Mouse (Mus musculus) neutrophil, adult 5-6 weeks (primary cell): Measurements from ENCODE around the gene Avl9. TPM values are rescaled to one million over a fixed set of nuclear protein-coding genes. Genes with fewer than 3 reads are reported as not detected.

Experiments used
- ATAC-seq: fragments of 151-379, 151-347 bp; 2 replicates; pipeline ENCODE4 v1.8.0; 2017; ENCODE audit warnings: mild to moderate bottlenecking, moderate TSS enrichment; ENCODE audit not compliant: insufficient number of reproducible peaks, poor library complexity, low FRiP score, severe bottlenecking; ENCODE audit errors: extremely low read depth
- total RNA-seq: library from RNA; stranded (forward); fragments of 200-1000 nt; gene quantifications from 2 replicates; pipeline ENCODE4 v1.2.3, GENCODE M21; 2017

Gene Avl9
- total RNA-seq: 80.5 and 105 TPM in 2 replicates

DNA sequence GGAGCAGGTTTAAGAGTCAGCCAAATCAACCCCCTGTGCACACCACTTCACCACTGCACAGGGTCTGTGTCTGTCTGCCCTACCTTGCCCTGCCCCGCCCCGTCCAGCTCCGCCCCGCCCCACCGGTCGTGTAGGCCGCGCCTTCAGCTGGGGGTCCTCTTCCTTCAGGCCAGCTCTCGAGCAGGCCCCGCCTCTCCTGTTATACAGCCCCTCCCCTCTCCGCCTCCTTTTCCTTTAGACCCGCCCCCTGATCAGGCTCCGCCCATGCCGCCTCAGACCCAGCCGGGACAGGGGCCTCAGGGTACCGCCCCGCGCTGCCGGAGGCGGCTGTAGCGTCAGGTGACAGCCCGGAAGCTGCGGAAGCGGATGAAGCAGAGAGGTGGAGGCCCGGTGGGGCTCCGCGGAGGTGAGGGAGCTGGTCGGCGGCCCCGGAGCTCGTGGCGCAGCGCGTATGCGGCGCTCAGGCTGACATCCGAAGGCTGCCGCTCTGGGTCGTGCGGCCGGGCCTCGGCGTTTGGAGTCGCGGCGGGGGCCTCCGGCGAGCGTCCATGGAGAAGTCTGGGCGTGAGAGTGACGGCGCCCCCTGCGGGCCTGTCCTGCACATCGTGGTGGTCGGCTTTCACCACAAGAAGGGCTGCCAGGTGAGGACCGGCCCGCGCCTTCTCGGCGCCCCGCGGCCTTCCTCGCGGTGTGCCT, at the start of gene Avl9:
TSS of gene Avl9 (plus strand) at position 326 of the 696 bp plus-strand sequence.
- ATAC-seq: peak; percentile 96

- no peak for ATAC-seq
These were observed 26.5 kb upstream of the Avl9 start for GRCm38 (mm10) chr6:56688238-56688637.

- peak; percentile 69 for ATAC-seq
These were observed 23.5 kb upstream of the Avl9 start for GRCm38 (mm10) chr6:56691205-56691604.

DNA sequence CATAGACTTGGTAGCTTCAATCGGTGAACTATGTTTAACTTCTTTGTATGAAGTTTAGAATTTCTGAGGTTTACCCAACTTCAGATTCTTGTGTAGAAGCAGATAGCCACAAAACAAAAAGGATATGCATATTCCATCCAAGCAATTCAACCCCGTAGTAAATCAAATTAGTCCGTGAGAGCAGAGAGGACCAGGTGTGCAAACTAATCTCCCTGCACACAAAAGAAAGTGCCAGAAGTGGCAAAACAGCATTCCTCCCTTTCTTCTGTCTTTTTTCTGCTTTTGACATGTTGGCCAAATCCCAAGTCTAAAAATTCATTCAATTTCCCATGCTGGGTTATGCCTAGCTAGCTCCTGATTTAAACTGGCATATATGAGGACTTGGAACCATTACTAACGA, 22.3 kb upstream of the Avl9 start:
- ATAC-seq: no peak

GRCm38 (mm10) chr6:56703931-56704900, 10.5 kb upstream of the Avl9 start, which contains the start of gene Lsm5:
Gene Lsm5, minus strand, starts transcription at chr6:56704710.
- ATAC-seq: peak; percentile 99

DNA sequence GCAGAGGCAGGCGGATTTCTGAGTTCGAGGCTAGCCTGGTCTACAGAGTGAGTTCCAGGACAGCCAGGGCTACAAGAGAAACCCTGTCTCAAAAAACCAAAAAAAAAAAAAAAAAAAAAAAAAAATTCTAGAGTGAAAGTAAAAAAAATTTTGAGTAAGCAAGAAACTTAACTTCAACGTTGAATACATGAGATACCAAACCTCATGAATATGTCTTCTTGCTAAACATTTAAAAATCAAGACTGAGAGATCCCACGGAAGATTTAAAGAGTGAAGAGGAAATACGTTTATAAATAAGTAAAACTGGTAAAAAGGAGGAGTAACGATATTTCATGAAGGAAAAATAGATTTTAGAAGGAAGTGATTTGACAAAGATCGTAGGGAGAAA, 519 bp upstream of the Avl9 start:
- ATAC-seq: no peak

DNA sequence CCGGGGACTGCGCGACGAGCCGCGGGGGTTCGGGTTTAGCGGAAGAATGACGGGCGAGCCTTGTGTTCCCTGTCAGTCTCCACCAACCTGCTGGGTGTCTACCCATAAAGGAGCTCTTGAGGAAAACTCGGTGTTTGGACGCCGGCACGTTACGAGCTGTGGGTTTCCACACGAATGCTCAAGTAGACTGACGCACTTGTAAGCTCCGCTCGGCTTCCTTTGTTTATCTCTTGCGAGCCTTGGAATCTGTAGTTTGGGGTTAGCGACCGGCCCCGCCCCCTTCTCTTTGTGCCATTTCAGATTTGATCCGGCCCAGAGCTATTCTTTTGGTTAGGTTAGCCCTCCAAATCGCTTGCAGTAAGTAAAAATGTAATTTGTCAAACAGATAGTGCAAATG, 569 bp downstream of the Avl9 start:
- peak; percentile 35 for ATAC-seq

GRCm38 (mm10) chr6:56719071-56719470, 4.4 kb downstream of the Avl9 start:
- ATAC-seq: no peak

DNA sequence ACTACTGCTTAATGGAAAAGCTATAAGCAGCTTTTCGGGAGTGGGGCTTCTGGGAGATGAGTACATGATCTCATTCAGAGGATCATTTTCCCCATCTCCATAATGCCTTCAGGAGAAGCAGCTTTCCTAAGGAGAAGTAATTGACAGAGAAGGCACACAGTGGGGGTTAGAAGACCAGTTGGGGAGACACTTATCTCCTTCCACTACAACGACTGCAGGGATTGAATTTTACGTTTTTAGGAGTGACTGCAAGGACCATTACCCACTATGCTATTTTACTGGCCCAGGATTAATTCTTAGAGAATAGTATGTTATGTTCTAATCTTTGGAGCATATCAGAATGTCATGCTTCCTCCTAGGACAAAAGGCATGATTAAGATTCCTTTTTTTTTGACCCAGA, 6.2 kb downstream of the Avl9 start:
- no peak for ATAC-seq

GRCm38 (mm10) chr6:56732545-56732944, 17.8 kb downstream of the Avl9 start:
- no peak for ATAC-seq

- no peak for ATAC-seq
These were observed 31.3 kb downstream of the Avl9 start for GRCm38 (mm10) chr6:56745950-56746543.

- no peak for ATAC-seq
These were observed 39.0 kb downstream of the Avl9 start for GRCm38 (mm10) chr6:56753719-56754118.

- no peak for ATAC-seq
These were observed 41.4 kb downstream of the Avl9 start for GRCm38 (mm10) chr6:56756117-56756516.

DNA sequence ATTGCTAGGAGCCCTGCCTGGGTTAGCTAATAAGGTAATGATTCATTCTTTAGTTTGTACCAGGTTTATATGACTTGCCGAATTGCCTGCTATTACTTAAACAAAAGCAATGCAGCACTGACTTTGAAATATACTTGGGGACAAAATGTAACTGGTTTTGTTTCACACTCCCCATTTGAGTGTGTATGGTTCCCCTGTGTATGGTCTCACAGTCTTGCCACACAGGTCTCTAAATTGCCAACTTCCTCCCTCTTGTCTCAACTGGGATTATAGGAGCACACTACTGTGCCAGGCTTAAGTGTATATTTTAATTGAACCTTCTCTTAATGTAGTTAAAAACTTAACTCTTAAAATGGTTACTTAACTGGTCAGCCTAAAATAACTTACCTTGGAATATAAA, 44.6 kb downstream of the Avl9 start:
- ATAC-seq: no peak

DNA sequence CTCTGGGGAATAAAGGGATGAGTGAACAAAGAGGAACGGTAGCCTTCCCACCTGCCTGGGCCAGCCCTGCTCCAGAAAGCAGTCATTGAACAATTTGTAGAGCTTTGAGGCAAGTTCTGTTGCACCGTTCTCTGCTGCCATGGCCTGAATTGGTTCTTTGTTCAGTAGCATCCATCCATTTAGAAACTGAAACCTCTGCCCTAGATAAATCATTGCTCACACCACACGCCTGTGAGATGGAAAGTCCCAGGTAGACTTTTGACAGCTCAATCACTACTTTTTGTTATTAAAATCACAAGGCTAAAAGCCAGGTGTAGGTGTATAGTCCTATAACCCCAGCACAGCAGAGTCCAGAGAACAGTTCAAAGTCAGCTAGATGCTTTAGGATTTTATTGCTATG, 50.6 kb downstream of the Avl9 start:
- ATAC-seq: no peak

DNA sequence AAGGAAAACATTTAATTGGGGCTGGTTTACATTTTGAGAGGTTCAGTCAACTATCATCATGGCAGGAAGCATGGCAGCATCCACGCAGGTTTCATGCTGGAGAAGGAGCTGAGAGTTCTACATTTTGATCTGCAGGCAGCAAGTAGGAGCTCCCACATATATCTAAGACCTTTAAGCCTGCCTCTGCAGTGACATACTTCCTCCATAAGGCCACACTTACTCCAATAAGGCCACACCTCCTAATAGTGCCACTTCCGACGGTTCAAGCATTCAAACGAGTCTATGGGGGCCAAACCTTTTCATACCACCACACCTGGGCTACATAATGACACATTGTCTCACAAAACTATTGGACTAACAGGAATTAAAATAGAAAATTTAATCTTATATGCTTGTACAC, 51.0 kb downstream of the Avl9 start:
- ATAC-seq: no peak

- ATAC-seq: no peak
These were observed 61.1 kb downstream of the Avl9 start for GRCm38 (mm10) chr6:56775816-56776215.

DNA sequence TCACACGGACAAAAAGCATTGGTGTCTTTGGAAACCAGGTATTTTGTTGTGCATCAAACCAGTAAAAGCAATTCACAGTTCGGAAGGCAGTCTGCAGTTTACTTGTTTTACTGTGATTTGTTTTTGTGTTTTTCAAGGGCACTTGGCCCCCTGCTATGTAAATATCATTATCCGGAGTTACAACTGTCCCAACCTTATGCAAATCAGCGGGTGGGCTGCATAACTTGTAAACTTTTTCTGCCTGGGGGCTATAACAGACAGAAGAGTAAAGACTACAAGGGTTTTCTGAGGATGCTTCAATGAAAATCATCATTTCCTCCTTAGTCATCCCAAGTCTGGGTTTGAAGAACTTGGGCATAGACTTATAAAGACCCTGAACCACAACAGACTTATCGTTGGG, 64.9 kb downstream of the Avl9 start:
- ATAC-seq: no peak

DNA sequence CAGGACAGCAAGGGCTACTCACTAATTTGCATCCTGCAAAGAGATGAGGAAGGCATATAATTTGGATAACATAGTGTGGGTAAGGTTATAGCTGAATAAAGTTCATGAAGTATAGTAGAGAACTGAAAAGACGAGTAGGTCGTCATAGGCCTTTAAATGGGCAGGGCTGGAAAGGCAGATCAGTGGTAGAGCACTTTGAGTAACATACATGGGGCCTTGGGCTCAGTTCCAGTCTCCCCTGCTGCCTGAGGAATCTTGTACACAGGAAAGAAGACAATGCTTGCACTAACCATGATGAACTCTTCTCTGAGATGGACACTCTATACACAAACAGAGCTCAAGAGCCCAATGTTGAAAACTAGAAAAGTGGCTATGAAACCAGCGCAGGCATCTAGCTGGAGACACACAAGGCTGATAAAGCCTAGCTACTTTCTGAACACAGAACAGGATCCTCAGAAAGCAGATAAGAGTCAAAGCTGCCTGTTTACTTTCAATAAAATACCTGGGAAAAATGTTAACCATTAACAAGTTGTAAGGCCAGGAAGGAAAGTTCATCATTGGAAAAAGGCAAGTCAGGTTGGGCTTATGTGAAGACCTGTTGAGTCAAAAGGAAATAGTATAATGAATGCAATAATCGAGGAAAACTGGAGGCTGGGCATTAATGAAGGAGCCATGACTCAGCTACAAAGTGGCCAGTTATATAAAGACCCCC, 69.0 kb downstream of the Avl9 start:
- ATAC-seq: no peak
